Mouse (Mus musculus): ENCODE results near the gene Ankfn1. TPM values are rescaled to one million over a fixed set of nuclear protein-coding genes. Genes with fewer than 3 reads are reported as not detected.

The Ankfn1 gene
- total RNA-seq, 2 experiments from 2014 or later: 0.10 TPM; not detected in 1

GRCm38 (mm10) chr11:89673916-89674507 is 103.4 kb downstream of the Ankfn1 start:
- no peak for DNase-seq

GRCm38 (mm10) chr11:89672510-89673085 is 104.9 kb downstream of the Ankfn1 start:
- DNase-seq: no peak

- DNase-seq: no peak
These were observed 112.1 kb downstream of the Ankfn1 start for GRCm38 (mm10) chr11:89665170-89665880.

DNA sequence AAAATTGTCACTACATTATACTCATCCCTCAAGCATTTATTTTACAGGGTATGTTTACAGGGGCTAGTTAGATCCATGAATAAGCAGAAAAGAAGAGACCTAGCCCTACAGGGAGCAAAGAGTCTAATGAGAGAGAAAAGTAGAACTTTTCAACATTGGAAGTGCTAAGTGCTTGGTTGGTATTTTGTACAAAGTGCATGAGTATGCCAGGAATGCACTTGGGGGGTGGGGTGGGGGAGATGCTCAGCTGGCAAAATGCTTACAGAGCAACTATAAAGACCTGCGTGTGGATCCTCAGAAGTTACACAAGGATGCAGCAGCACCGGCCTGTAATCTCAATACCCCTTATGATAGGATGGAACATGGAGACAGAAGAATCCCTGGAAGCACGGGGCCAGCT is 118.4 kb downstream of the Ankfn1 start:
- DNase-seq: no peak

DNA sequence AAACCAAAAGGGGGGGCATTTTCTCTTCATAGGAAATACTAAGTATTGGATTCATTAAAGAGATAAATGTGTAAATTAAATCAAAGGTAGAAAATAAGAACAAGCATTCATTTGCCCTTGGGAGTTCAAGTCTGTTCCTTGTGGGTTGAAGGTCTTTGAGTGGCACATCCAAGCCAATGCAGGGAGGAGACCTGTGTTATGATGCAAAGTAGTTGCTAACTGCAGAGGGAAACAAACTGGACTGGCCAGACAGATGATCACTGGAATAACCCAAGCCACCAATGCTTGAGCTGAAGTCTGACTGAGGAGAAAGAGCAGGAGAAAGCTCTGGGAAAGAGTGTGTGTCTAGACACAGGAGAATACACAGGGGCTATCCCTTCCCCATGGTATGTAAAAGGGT is 120.9 kb downstream of the Ankfn1 start:
- DNase-seq: no peak

- no peak for DNase-seq
These were observed 141.7 kb downstream of the Ankfn1 start for GRCm38 (mm10) chr11:89635740-89636139.

GRCm38 (mm10) chr11:89631315-89631714 is 146.1 kb downstream of the Ankfn1 start:
- no peak for DNase-seq

DNA sequence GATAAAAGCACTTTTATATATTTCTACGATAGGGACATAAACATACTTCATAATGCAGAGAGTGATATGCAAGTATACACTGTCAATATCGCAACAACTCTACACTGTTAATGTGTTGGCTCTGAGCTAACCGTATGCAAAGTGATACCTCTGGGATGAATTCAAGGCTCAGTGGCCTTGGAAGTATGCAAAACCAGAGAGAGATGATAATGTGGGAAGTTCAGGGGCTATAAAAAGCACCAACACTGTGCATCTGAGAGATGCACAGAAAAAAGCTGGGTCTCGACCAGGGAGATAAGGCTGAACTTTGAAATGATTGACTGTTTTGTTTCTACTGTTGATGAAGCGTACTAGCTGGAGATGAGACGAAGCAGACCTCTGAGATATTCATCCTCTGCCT is 148.9 kb downstream of the Ankfn1 start:
- DNase-seq: no peak

GRCm38 (mm10) chr11:89627232-89627631 is 150.2 kb downstream of the Ankfn1 start:
- no peak for DNase-seq

- no peak for DNase-seq
These were observed 153.6 kb downstream of the Ankfn1 start for GRCm38 (mm10) chr11:89623698-89624445.

DNA sequence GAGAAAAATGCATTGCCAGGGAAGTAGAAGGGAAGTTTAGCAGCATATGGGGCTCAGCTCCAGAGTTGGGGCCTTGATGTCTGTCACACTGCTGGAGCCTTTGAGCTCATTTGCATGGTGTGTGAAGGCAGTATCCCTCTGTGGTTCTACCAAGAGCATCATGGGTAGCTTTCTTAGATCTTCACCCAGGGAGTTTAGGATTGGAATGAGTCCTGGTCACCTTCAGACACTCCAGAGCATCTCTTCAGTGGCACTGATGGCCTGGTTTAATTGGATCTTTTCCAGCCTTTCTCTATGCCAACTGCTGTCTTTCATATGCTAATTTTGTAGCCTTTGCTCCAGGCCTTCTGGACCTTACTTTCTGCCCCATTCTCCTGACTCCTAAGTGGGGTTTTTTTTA is 157.5 kb downstream of the Ankfn1 start:
- DNase-seq: no peak

GRCm38 (mm10) chr11:89615806-89616205 is 161.6 kb downstream of the Ankfn1 start:
- DNase-seq: no peak

- no peak for DNase-seq
These were observed 165.9 kb downstream of the Ankfn1 start for GRCm38 (mm10) chr11:89611596-89611995.

GRCm38 (mm10) chr11:89608071-89608470 is 169.4 kb downstream of the Ankfn1 start:
- DNase-seq: no peak

DNA sequence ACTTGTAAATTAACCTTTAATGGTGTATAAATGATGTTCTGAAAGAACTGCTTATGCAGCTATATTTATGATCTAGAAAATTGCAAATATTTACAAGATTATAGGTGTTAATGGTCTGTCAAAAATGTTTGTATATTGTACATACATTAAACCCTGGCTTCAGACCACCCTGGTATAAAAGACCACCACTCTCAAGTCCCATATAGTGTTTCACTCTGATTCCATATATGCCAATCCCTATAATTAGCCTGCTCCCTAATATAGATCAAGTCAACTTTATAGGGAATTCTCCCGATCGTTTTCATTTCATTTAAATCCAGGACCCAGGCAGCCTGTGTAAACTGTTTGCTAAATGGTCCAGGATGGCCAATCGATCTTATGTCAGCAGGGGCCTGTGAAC is 170.2 kb downstream of the Ankfn1 start:
- DNase-seq: no peak

DNA sequence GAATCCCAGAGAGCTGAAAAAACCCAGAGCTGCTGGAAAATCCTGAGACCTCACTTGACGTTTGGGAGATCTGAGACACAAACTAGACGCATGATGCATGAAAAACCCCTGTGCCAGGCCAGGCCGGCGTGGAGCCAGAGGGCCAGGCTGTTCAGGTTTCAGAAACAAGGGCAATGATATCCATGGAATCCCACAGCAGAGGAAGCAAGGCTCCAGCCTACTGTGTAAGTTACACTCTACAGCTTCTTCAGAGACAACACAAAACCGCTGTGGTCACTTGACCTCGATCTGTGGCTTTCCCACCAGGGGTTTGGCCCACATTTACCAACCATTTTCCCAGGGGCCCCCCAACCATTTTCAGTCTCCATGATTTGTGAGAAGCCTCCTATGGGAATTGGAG is 171.1 kb downstream of the Ankfn1 start:
- DNase-seq: no peak

GRCm38 (mm10) chr11:89602966-89603365 is 174.5 kb downstream of the Ankfn1 start:
- DNase-seq: no peak

DNA sequence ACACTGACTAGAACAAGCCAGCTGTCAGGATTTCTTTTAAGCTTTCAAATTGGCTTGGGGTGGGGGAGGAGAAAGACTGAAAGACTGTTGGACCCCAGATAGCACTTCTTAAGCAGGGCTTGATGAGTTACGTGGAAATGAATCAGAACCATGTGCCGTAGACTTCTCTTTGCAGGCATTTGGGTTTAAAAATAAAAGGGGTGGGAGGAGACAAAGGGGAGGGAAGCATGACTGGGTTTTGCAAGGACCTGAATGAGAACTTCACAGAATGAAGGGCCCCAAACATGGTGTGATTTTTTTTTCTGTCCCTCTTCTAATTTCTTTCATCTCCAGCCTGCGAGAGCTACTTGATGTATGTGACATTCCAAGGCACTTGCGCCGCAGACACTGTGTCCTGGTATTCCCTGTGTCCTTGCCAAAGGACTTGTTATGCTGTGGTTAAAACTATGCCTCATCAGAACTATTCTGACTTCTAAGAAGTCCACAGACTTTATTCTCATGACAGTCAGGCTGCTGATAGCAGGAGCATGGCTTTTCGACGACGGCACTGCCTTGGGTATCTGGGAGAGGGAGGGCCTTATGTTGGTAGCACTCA is 176.4 kb downstream of the Ankfn1 start:
- DNase-seq: no peak

- no peak for DNase-seq
These were observed 187.1 kb downstream of the Ankfn1 start for GRCm38 (mm10) chr11:89590273-89590874.

GRCm38 (mm10) chr11:89586341-89586740 is 191.1 kb downstream of the Ankfn1 start:
- no peak for DNase-seq

DNA sequence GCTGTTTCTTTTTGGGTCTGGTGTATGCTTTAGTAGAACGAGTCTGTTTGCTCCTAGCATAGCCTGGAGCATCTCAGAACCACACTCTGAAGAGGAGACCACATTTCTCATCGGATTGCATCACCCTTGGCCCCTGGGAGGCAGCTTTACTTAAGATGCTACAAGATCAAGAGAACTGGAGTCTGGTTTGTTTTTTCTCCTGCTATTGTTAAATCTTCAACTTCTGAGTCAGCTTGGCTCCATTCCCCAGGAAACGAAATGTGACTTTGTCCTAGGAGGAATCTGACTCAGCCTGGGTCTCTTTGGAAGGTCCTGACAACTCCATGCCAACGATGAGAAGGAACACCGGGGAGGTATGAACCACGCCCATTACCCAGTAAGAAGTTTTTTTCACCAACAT is 197.6 kb downstream of the Ankfn1 start:
- no peak for DNase-seq

DNA sequence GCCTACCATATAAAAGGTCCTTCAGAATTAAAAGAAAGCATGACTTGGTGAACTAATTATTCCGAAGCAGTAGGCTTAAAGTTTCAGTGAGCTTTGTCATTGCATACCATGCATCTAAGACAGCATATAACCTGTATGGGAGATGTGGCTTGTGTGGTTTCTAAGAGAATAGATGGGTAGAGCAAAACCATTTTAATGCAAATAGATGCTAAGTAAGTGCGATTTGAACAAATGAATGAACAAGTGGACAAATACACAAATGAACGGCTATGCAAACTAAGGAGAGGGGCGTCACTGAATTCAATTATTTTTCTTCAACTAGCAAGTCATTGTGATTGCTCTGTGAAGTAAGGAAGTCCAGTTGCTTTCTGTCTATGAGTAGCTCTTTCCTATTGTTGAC is 198.3 kb downstream of the Ankfn1 start:
- no peak for DNase-seq

All from heart, adult 18-20 months (tissue).